Mouse (Mus musculus): ENCODE data around the gene Peli3. TPM values are rescaled to one million over a fixed set of nuclear protein-coding genes. Genes with fewer than 3 reads are reported as not detected.

The Peli3 gene
- polyA plus RNA-seq, 1 experiment from 2014 or later, result 2.1 TPM

GRCm38 (mm10) chr19:4937444-4938310 is 5.2 kb downstream of the Peli3 start:
- H3K27me3 ChIP-seq (ENCODE audit: low read depth, poor library complexity, severe bottlenecking), result peaks cover 18% of the 10 kb centered on the region
- peaks cover 12% of the 10 kb centered on the region for H3K4me1 ChIP-seq
- no peaks in the 10 kb centered on the region for H3K36me3 ChIP-seq
- no peak overlapping the region for H3K27ac ChIP-seq
- WGBS, result 88% methylated on average over 17 of the region's 17 CpGs
- H3K4me3 ChIP-seq, result no peak overlapping the region
- H3K9me3 ChIP-seq (replicated peaks), result no peaks in the 10 kb centered on the region
- DNase-seq (ENCODE audit: low spot score), result no peak

GRCm38 (mm10) chr19:4936896-4937295 is 6.0 kb downstream of the Peli3 start:
- no peaks in the 10 kb centered on the region for H3K36me3 ChIP-seq
- no peak overlapping the region for H3K27ac ChIP-seq
- no peak for DNase-seq (ENCODE audit: low spot score)
- 89% methylated on average over 2 of the region's 2 CpGs for WGBS
- H3K4me3 ChIP-seq, result no peak overlapping the region
- H3K4me1 ChIP-seq, result peaks cover 5% of the 10 kb centered on the region; the same call in 1 of the 2 replicates
- H3K27me3 ChIP-seq (ENCODE audit: low read depth, poor library complexity, severe bottlenecking), result peaks cover 10% of the 10 kb centered on the region
- H3K9me3 ChIP-seq (replicated peaks), result no peaks in the 10 kb centered on the region

GRCm38 (mm10) chr19:4928781-4929180 is 14.1 kb downstream of the Peli3 start:
- H3K4me1 ChIP-seq, result peaks cover 20% of the 10 kb centered on the region
- H3K36me3 ChIP-seq, result peaks cover 30% of the 10 kb centered on the region
- H3K27ac ChIP-seq, result peak overlapping the region; percentile 92
- peak; percentile 37 for DNase-seq (ENCODE audit: low spot score)
- peak overlapping the region; percentile 71 for H3K4me3 ChIP-seq
- H3K9me3 ChIP-seq (replicated peaks), result no peaks in the 10 kb centered on the region
- H3K27me3 ChIP-seq (ENCODE audit: low read depth, poor library complexity, severe bottlenecking), result no peaks in the 10 kb centered on the region
- 65% methylated on average over 5 of the region's 5 CpGs for WGBS

- Histone ChIP-seq H3K9me3 (replicated peaks) (no peaks in the 10 kb centered on the region), H3K4me1 (peaks cover 20% of the 10 kb centered on the region), H3K36me3 (peaks cover 38% of the 10 kb centered on the region), H3K27ac (peak within 1 kb of the TSS; percentile 92), H3K4me3 (peak within 1 kb of the TSS; percentile 71), H3K27me3 (ENCODE audit: low read depth, poor library complexity, severe bottlenecking) (no peaks in the 10 kb centered on the region)
- under 1% methylated on average over 32 of the region's 32 CpGs for WGBS
- DNase-seq (ENCODE audit: low spot score), result peak; percentile 99
Measured at GRCm38 (mm10) chr19:4927904-4928531, 14.9 kb downstream of the Peli3 start, which contains the start of gene Dpp3. Gene Dpp3 (minus strand): TSS chr19:4928287.

GRCm38 (mm10) chr19:4925121-4925860 is 17.6 kb downstream of the Peli3 start:
- Histone ChIP-seq H3K9me3 (replicated peaks) (no peaks in the 10 kb centered on the region), H3K27ac (no peak overlapping the region), H3K4me3 (no peak overlapping the region), H3K36me3 (peaks cover 65% of the 10 kb centered on the region), H3K27me3 (ENCODE audit: low read depth, poor library complexity, severe bottlenecking) (no peaks in the 10 kb centered on the region), H3K4me1 (peaks cover 20% of the 10 kb centered on the region)
- no peak for DNase-seq (ENCODE audit: low spot score)
- WGBS, result 94% methylated on average over 11 of the region's 11 CpGs

GRCm38 (mm10) chr19:4919652-4920051 is 23.3 kb downstream of the Peli3 start:
- Histone ChIP-seq H3K9me3 (replicated peaks) (no peaks in the 10 kb centered on the region), H3K4me1 (no peaks in the 10 kb centered on the region; the same call in 1 of the 2 replicates), H3K4me3 (no peak overlapping the region), H3K36me3 (peaks cover 100% of the 10 kb centered on the region), H3K27me3 (ENCODE audit: low read depth, poor library complexity, severe bottlenecking) (no peaks in the 10 kb centered on the region), H3K27ac (no peak overlapping the region)
- no peak for DNase-seq (ENCODE audit: low spot score)
- 89% methylated on average over 6 of the region's 6 CpGs for WGBS

- Histone ChIP-seq H3K9me3 (replicated peaks) (no peaks in the 10 kb centered on the region), H3K4me3 (no peak overlapping the region), H3K27me3 (ENCODE audit: low read depth, poor library complexity, severe bottlenecking) (no peaks in the 10 kb centered on the region), H3K27ac (no peak overlapping the region), H3K36me3 (peaks cover 99% of the 10 kb centered on the region), H3K4me1 (no peaks in the 10 kb centered on the region; the same call in 1 of the 2 replicates)
- DNase-seq (ENCODE audit: low spot score), result no peak
- WGBS, result 93% methylated on average over 10 of the region's 10 CpGs
Measured at GRCm38 (mm10) chr19:4916827-4917226, 26.1 kb downstream of the Peli3 start.

GRCm38 (mm10) chr19:4915924-4916603 is 26.9 kb downstream of the Peli3 start:
- WGBS, result 94% methylated on average over 15 of the region's 15 CpGs
- no peak overlapping the region for H3K4me3 ChIP-seq
- DNase-seq (ENCODE audit: low spot score), result no peak
- H3K4me1 ChIP-seq, result no peaks in the 10 kb centered on the region; the same call in 1 of the 2 replicates
- no peaks in the 10 kb centered on the region for H3K9me3 ChIP-seq (replicated peaks)
- H3K27me3 ChIP-seq (ENCODE audit: low read depth, poor library complexity, severe bottlenecking), result no peaks in the 10 kb centered on the region
- H3K36me3 ChIP-seq, result peaks cover 99% of the 10 kb centered on the region
- H3K27ac ChIP-seq, result no peak overlapping the region

- H3K27me3 ChIP-seq (ENCODE audit: low read depth, poor library complexity, severe bottlenecking), result no peaks in the 10 kb centered on the region
- 93% methylated on average over 7 of the region's 7 CpGs for WGBS
- peaks cover 6% of the 10 kb centered on the region for H3K4me1 ChIP-seq
- no peak overlapping the region for H3K4me3 ChIP-seq
- DNase-seq (ENCODE audit: low spot score), result no peak
- H3K27ac ChIP-seq, result no peak overlapping the region
- peaks cover 75% of the 10 kb centered on the region for H3K36me3 ChIP-seq
- H3K9me3 ChIP-seq (replicated peaks), result no peaks in the 10 kb centered on the region
Measured at GRCm38 (mm10) chr19:4909376-4909775, 33.6 kb downstream of the Peli3 start.

GRCm38 (mm10) chr19:4908107-4908506 is 34.8 kb downstream of the Peli3 start:
- DNase-seq (ENCODE audit: low spot score), result no peak
- Histone ChIP-seq H3K4me1 (peaks cover 6% of the 10 kb centered on the region), H3K27ac (no peak overlapping the region), H3K36me3 (peaks cover 70% of the 10 kb centered on the region), H3K9me3 (replicated peaks) (no peaks in the 10 kb centered on the region), H3K27me3 (ENCODE audit: low read depth, poor library complexity, severe bottlenecking) (no peaks in the 10 kb centered on the region), H3K4me3 (no peak overlapping the region)
- 84% methylated on average over 4 of the region's 4 CpGs for WGBS

- 9% methylated on average over 31 of the region's 31 CpGs for WGBS
- DNase-seq (ENCODE audit: low spot score), result peak; percentile 90
- Histone ChIP-seq H3K4me3 (peak within 1 kb of the TSS; percentile 68), H3K36me3 (peaks cover 60% of the 10 kb centered on the region), H3K9me3 (replicated peaks) (no peaks in the 10 kb centered on the region), H3K27ac (peak within 1 kb of the TSS; percentile 69; the same call in 1 of the 2 replicates), H3K4me1 (peaks cover 6% of the 10 kb centered on the region), H3K27me3 (ENCODE audit: low read depth, poor library complexity, severe bottlenecking) (no peaks in the 10 kb centered on the region)
Measured at GRCm38 (mm10) chr19:4905979-4906794, 36.7 kb downstream of the Peli3 start, which contains the start of gene Bbs1. Gene Bbs1 (minus strand): TSS chr19:4906628.

Measured in limb, embryonic 10.5 days (tissue).